Mouse (Mus musculus): ENCODE results near the gene Pcare. TPM values are rescaled to one million over a fixed set of nuclear protein-coding genes. Genes with fewer than 3 reads are reported as not detected.

Pcare gene
- polyA plus RNA-seq, 1 experiment from 2014 or later = not detected

- H3K27me3 ChIP-seq (replicated peaks; ENCODE audit: control insufficient read depth, insufficient read depth, low read length) = no peaks in the 10 kb centered on the region
- ATAC-seq (replicated peaks; ENCODE audit: low FRiP score) (no peak), DNase-seq (ENCODE audit: low spot score) (no peak)
- H3K4me2 ChIP-seq = no peak overlapping the region
- no peaks in the 10 kb centered on the region for H3K4me1 ChIP-seq (replicated peaks; ENCODE audit: control insufficient read depth, insufficient read depth, low read length)
- H3K9me3 ChIP-seq (ENCODE audit: control insufficient read depth, low read length) = no peaks in the 10 kb centered on the region
- H3K4me3 ChIP-seq (ENCODE audit: low read depth, low read length) = no peak overlapping the region
- 83% methylated on average over 8 of the region's 8 CpGs for WGBS
- H3K9ac ChIP-seq (ENCODE audit: low read depth, low read length) = no peak overlapping the region
- H3K27ac ChIP-seq (ENCODE audit: low read depth, low read length) = no peak overlapping the region
- H3K36me3 ChIP-seq (ENCODE audit: control insufficient read depth, insufficient read depth, low read length) = no peaks in the 10 kb centered on the region
Observed at GRCm38 (mm10) chr17:71747561-71747960, 5.1 kb downstream of the Pcare start.

GRCm38 (mm10) chr17:71746114-71746513 lies 6.6 kb downstream of the Pcare start:
- Histone ChIP-seq H3K27me3 (replicated peaks; ENCODE audit: control insufficient read depth, insufficient read depth, low read length) (no peaks in the 10 kb centered on the region), H3K36me3 (ENCODE audit: control insufficient read depth, insufficient read depth, low read length) (no peaks in the 10 kb centered on the region), H3K4me1 (replicated peaks; ENCODE audit: control insufficient read depth, insufficient read depth, low read length) (no peaks in the 10 kb centered on the region), H3K27ac (ENCODE audit: low read depth, low read length) (no peak overlapping the region), H3K9ac (ENCODE audit: low read depth, low read length) (no peak overlapping the region), H3K4me3 (ENCODE audit: low read depth, low read length) (no peak overlapping the region), H3K4me2 (no peak overlapping the region), H3K9me3 (ENCODE audit: control insufficient read depth, low read length) (no peaks in the 10 kb centered on the region)
- 79% methylated on average over 9 of the region's 9 CpGs for WGBS
- no peak for ATAC-seq (replicated peaks; ENCODE audit: low FRiP score)
- DNase-seq (ENCODE audit: low spot score) = no peak

GRCm38 (mm10) chr17:71742935-71743334 lies 9.8 kb downstream of the Pcare start:
- Histone ChIP-seq H3K4me1 (replicated peaks; ENCODE audit: control insufficient read depth, insufficient read depth, low read length) (no peaks in the 10 kb centered on the region), H3K36me3 (ENCODE audit: control insufficient read depth, insufficient read depth, low read length) (no peaks in the 10 kb centered on the region), H3K9me3 (ENCODE audit: control insufficient read depth, low read length) (no peaks in the 10 kb centered on the region), H3K27me3 (replicated peaks; ENCODE audit: control insufficient read depth, insufficient read depth, low read length) (no peaks in the 10 kb centered on the region), H3K4me3 (ENCODE audit: low read depth, low read length) (no peak overlapping the region), H3K4me2 (no peak overlapping the region), H3K27ac (ENCODE audit: low read depth, low read length) (no peak overlapping the region), H3K9ac (ENCODE audit: low read depth, low read length) (no peak overlapping the region)
- WGBS = 49% methylated on average over 5 of the region's 5 CpGs
- no peak for ATAC-seq (replicated peaks; ENCODE audit: low FRiP score)
- no peak for DNase-seq (ENCODE audit: low spot score)

- Histone ChIP-seq H3K27me3 (replicated peaks; ENCODE audit: control insufficient read depth, insufficient read depth, low read length) (no peaks in the 10 kb centered on the region), H3K4me3 (ENCODE audit: low read depth, low read length) (no peak overlapping the region), H3K4me2 (no peak overlapping the region), H3K27ac (ENCODE audit: low read depth, low read length) (no peak overlapping the region), H3K36me3 (ENCODE audit: control insufficient read depth, insufficient read depth, low read length) (no peaks in the 10 kb centered on the region), H3K9ac (ENCODE audit: low read depth, low read length) (no peak overlapping the region), H3K4me1 (replicated peaks; ENCODE audit: control insufficient read depth, insufficient read depth, low read length) (no peaks in the 10 kb centered on the region), H3K9me3 (ENCODE audit: control insufficient read depth, low read length) (no peaks in the 10 kb centered on the region)
- DNase-seq (ENCODE audit: low spot score) (no peak), ATAC-seq (replicated peaks; ENCODE audit: low FRiP score) (no peak)
- WGBS = 78% methylated on average over 3 of the region's 3 CpGs
Observed at GRCm38 (mm10) chr17:71742156-71742555, 10.5 kb downstream of the Pcare start.

GRCm38 (mm10) chr17:71736442-71736841 lies 16.3 kb downstream of the Pcare start:
- no peaks in the 10 kb centered on the region for H3K27me3 ChIP-seq (replicated peaks; ENCODE audit: control insufficient read depth, insufficient read depth, low read length)
- H3K4me3 ChIP-seq (ENCODE audit: low read depth, low read length) = no peak overlapping the region
- no peaks in the 10 kb centered on the region for H3K4me1 ChIP-seq (replicated peaks; ENCODE audit: control insufficient read depth, insufficient read depth, low read length)
- no peak overlapping the region for H3K4me2 ChIP-seq
- H3K36me3 ChIP-seq (ENCODE audit: control insufficient read depth, insufficient read depth, low read length) = no peaks in the 10 kb centered on the region
- H3K9me3 ChIP-seq (ENCODE audit: control insufficient read depth, low read length) = no peaks in the 10 kb centered on the region
- DNase-seq (ENCODE audit: low spot score) (no peak), ATAC-seq (replicated peaks; ENCODE audit: low FRiP score) (no peak)
- 63% methylated on average over 3 of the region's 3 CpGs for WGBS
- no peak overlapping the region for H3K9ac ChIP-seq (ENCODE audit: low read depth, low read length)
- H3K27ac ChIP-seq (ENCODE audit: low read depth, low read length) = no peak overlapping the region

DNA sequence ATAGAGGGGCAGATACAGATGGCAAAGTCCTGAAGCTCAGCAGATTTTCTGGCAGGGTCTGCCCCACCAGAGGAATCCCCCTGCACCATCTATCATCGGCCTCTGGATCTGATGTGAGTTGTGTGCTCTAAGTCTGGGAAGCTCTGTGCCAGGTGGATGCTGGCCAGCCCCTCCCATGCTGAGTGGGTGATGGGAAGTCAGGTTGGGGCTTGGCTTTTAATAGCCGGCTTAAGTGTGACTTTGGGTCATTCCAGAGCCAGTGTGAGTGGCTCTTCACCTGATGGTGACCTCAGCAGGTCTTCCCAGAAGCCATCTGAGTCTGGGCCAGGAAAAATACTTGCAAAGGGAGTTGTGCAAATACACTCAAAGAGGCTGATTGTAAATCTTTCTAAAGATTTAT lies 22.0 kb downstream of the Pcare start:
- 64% methylated on average over 2 of the region's 2 CpGs for WGBS
- ATAC-seq (replicated peaks; ENCODE audit: low FRiP score) (no peak), DNase-seq (ENCODE audit: low spot score) (no peak)
- Histone ChIP-seq H3K27ac (ENCODE audit: low read depth, low read length) (no peak overlapping the region), H3K9ac (ENCODE audit: low read depth, low read length) (no peak overlapping the region), H3K4me1 (replicated peaks; ENCODE audit: control insufficient read depth, insufficient read depth, low read length) (no peaks in the 10 kb centered on the region), H3K27me3 (replicated peaks; ENCODE audit: control insufficient read depth, insufficient read depth, low read length) (no peaks in the 10 kb centered on the region), H3K4me2 (no peak overlapping the region), H3K4me3 (ENCODE audit: low read depth, low read length) (no peak overlapping the region), H3K9me3 (ENCODE audit: control insufficient read depth, low read length) (no peaks in the 10 kb centered on the region), H3K36me3 (ENCODE audit: control insufficient read depth, insufficient read depth, low read length) (no peaks in the 10 kb centered on the region)

- DNase-seq (ENCODE audit: low spot score) (no peak), ATAC-seq (replicated peaks; ENCODE audit: low FRiP score) (no peak)
- Histone ChIP-seq H3K36me3 (ENCODE audit: control insufficient read depth, insufficient read depth, low read length) (no peaks in the 10 kb centered on the region), H3K27ac (ENCODE audit: low read depth, low read length) (no peak overlapping the region), H3K4me2 (no peak overlapping the region), H3K9ac (ENCODE audit: low read depth, low read length) (no peak overlapping the region), H3K4me1 (replicated peaks; ENCODE audit: control insufficient read depth, insufficient read depth, low read length) (no peaks in the 10 kb centered on the region), H3K4me3 (ENCODE audit: low read depth, low read length) (no peak overlapping the region), H3K9me3 (ENCODE audit: control insufficient read depth, low read length) (no peaks in the 10 kb centered on the region), H3K27me3 (replicated peaks; ENCODE audit: control insufficient read depth, insufficient read depth, low read length) (no peaks in the 10 kb centered on the region)
- 59% methylated on average over 3 of the region's 3 CpGs for WGBS
Observed at GRCm38 (mm10) chr17:71721019-71721418, 31.7 kb downstream of the Pcare start.

DNA sequence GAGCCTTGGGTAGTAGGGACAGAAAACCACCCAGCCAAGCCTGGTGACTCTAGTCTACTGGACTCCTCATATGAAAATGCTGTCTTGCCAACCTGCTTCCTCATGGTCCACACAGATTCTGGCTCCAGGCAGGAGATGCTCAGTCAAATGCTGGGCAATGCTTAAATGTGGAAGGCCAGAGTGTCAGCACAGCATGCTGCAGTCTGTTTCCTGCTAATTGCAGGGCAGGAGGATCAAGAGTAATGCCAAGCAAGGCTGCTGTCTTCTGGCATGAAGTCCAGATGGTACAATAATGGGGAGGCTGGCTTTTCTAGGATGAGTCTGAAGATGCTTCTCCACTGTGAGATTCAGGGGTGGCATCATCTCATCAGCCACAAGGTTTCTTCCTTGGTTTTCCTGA lies 32.3 kb downstream of the Pcare start:
- H3K4me3 ChIP-seq (ENCODE audit: low read depth, low read length) = no peak overlapping the region
- H3K4me1 ChIP-seq (replicated peaks; ENCODE audit: control insufficient read depth, insufficient read depth, low read length) = no peaks in the 10 kb centered on the region
- H3K27ac ChIP-seq (ENCODE audit: low read depth, low read length) = no peak overlapping the region
- H3K4me2 ChIP-seq = no peak overlapping the region
- H3K36me3 ChIP-seq (ENCODE audit: control insufficient read depth, insufficient read depth, low read length) = no peaks in the 10 kb centered on the region
- no peaks in the 10 kb centered on the region for H3K9me3 ChIP-seq (ENCODE audit: control insufficient read depth, low read length)
- H3K27me3 ChIP-seq (replicated peaks; ENCODE audit: control insufficient read depth, insufficient read depth, low read length) = no peaks in the 10 kb centered on the region
- DNase-seq (ENCODE audit: low spot score) (no peak), ATAC-seq (replicated peaks; ENCODE audit: low FRiP score) (no peak)
- H3K9ac ChIP-seq (ENCODE audit: low read depth, low read length) = no peak overlapping the region

- Histone ChIP-seq H3K27ac (ENCODE audit: low read depth, low read length) (no peak overlapping the region), H3K9me3 (ENCODE audit: control insufficient read depth, low read length) (no peaks in the 10 kb centered on the region), H3K4me1 (replicated peaks; ENCODE audit: control insufficient read depth, insufficient read depth, low read length) (no peaks in the 10 kb centered on the region), H3K4me2 (no peak overlapping the region), H3K9ac (ENCODE audit: low read depth, low read length) (no peak overlapping the region), H3K27me3 (replicated peaks; ENCODE audit: control insufficient read depth, insufficient read depth, low read length) (no peaks in the 10 kb centered on the region), H3K36me3 (ENCODE audit: control insufficient read depth, insufficient read depth, low read length) (no peaks in the 10 kb centered on the region), H3K4me3 (ENCODE audit: low read depth, low read length) (no peak overlapping the region)
- DNase-seq (ENCODE audit: low spot score) (no peak), ATAC-seq (replicated peaks; ENCODE audit: low FRiP score) (no peak)
- WGBS = 82% methylated on average over 8 of the region's 8 CpGs
Observed at GRCm38 (mm10) chr17:71717881-71718625, 34.6 kb downstream of the Pcare start.

Measured in liver, embryonic 11.5 days (tissue).